Mouse (Mus musculus) heart, postnatal 25 days (tissue): ENCODE measurements at regions not wholly inside any gene's neighbourhood (a gene's known extent, or its start where the extent isn't known, plus 50 kb on each side); places are given as distances from the start of the nearest gene placed in this dataset.
"Not testable (repeated sequence)": the region's sequence is repeated elsewhere in the genome, so short reads cannot be mapped to it uniquely, and the experiment has no call there.

ENCODE experiments used
- DNase-seq: peaks from one replicate; pipeline ENCODE4 v3.0.0; 2022; ENCODE audit warnings: low spot score
- intact Hi-C: fragments of 180-260 bp; cut with DNase I; formaldehyde crosslinking; loops from one replicate; pipeline ENCODE4 v1.15.1; 2025

DNA sequence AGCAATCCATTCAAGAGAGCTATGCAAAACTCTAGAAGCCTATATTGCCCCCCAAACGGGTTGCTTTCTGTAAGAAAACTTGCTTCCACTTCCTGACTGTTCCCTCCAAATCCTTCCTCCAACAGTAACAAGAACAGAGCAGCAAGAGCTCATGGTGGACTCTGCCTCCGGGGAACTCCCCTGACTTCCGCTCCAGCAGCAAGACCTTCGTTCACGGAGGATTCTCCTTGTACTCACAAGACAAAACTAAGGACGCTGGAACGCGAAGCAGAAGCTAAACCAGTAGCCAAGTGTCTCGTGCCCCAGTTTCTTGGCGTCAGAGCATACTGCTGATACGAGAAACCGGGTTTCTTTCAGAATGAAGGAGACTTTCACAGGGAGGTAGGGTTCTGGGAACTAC lies 50.7 kb downstream of the H2al2a start:
- DNase-seq, result no peak
- intact Hi-C loops, result loop anchor here (5.0 kb wide), 1 partner anchor 261 kb away; no protein-coding TSS in a partner anchor

- intact Hi-C loops, result loop anchor here (5.0 kb wide), 1 partner anchor 262 kb away; no protein-coding TSS in a partner anchor
- DNase-seq, result no peak
Observed at GRCm38 (mm10) chr2:17945369-17945915, 51.3 kb downstream of the H2al2a start.

DNA sequence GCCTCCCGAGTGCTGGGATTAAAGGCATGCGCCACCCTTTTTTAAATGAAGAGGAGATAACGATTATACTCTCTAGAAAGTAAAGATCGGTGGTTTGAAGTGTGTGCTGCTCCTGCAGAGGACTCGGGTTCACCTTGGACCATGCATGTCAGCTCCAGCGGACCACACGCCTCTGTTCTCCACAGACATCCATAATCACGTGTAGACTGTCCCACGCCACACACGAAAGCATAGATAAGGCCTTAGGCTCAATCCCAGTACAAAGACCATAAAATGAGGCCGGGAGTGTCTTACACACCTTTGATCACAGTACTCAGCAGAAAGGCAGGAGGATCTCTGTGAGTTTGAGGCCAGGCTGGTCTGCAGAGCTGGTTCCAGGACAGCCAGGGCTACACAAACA lies 53.3 kb downstream of the H2al2a start:
- no peak for DNase-seq
- intact Hi-C loops, result no loop called here

DNA sequence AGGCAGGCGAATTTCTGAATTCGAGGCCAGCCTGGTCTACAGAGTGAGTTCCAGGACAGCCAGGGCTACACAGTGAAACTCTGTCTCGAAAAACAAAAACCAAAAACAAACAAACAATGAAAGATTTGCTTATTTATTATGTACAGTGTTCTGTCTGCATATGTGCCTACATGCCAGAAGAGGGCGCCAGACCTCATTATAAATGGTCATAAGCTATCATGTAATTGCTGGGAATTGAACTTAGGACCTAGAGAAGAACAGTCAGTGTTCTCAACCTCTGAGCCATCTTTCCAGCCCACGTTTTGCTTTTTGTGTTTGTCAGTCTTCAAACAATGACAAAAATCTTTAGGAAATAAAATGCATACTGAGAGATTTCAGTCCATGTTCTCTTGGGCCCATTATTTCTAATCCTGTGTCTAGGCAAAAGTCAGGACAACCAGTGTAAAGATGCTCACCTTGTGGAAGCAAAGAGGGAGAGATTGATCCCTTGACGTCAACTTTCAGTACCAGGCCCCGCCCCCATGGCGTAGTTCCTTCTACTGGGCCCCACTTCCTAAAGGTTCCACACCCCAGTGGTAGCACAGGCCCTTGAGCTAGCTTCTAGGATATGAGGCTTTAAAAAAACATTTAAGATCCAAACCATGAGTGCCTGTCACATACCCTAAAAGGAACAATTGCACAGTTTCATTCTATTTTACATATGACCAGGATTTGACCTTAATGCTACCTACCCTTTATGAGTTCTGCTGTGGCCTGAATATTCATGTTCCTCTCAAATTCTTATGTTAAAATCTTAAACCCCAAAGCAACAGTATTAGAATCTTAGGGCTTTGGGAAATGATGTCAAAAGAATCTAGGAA lies 54.0 kb downstream of the H2al2a start:
- no peak for DNase-seq
- intact Hi-C loops, result no loop called here

DNA sequence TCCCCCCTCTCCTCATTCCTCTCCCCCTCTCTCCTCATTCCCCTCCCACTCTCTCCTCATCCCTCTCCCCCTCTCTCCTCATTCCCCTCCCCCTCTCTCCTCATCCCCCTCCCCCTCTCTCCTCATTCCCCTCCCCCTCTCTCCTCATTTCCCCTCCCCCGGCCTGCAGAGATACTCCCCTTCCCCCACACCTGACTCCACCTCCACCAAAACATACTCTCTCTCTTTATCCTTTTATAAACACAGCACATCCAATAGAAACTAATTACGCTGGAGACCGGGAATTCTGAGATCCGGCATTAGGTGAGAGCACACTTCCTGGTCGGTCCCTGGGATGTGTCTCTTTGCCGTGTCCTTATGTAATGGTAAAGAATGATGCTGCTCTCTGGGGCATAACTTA lies 54.8 kb downstream of the H2al2a start:
- intact Hi-C loops, result no loop called here
- DNase-seq, result no peak

DNA sequence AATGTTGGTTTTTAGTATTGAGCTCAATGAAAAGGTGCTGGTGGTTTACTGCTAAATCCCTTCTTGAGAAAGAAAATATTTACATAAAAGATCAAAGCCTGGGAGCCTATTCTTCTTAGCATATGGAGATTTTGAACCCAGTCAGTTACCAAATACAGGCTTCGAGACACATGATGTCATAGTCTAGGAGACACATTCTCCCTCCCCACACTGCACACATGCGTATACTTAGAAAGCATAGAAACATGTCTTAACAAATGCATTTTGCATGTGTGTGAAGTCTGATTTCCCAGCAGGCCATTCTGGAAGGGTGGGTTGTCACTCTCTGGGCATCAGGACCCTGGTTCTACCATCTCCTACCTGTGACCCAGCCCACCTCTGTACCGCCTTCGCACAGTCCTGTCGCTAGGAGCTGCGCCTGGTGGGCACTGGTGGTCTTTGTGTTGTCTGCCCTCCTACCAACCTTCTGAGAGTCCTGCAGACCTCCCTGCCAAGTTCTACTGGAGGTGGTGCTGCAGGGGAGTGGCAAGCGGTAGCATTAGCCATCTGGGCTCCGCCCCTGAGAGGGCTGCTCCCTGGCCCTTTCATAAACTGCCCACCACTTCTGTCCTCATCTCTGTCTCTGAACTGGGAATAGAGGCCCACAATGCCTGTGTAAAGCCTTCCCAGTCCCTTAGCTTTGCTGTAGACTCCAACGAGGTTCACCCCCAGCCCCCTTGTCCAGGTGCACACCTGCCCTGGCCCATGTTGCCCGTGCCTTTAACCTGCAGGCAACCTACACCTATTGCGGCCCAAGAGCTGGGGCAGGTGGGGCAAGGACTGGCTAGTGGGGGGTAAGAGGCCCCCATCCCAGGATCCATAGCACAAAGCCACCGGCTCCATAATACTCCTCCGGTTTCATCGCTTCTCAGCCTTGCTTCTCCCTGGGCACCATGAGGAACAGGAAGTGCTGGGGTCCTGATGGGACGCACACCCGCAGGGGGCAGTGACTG lies 56.6 kb downstream of the H2al2a start:
- DNase-seq, intact Hi-C loops: not testable (repeated sequence)

- intact Hi-C loops, result no loop called here
- no peak for DNase-seq
Observed at GRCm38 (mm10) chr2:17939183-17939856, 57.4 kb downstream of the H2al2a start.

DNA sequence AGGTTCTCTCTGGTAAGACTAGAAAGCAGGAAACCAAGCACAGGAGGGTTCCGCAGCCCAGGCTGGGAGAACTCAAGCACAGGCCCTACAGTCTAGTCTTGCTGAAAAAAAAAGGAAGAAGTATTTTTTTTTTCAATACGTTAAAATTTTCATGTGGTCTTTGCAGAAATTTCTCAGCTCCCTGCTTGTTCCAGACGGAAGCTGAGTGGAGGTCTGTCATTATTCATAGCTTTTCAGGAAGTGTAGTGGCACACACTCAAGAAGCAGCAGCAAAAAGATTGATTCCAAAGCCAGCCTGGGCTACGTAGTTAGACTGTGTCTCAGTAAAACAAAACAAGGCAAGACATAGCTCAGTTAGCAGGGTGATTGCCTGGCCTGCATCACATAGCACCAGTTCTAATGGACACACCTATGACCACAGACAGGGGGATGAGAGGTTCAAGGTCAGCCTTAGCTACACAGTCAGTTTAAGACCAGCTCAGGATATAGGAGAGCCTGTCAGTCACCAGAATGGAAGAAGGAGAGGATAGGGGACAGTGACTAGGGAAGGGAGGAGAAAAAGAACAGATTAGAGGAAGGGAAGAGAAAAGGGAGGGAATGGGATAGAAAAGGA lies 60.1 kb downstream of the H2al2a start:
- intact Hi-C loops, result no loop called here
- DNase-seq, result no peak

DNA sequence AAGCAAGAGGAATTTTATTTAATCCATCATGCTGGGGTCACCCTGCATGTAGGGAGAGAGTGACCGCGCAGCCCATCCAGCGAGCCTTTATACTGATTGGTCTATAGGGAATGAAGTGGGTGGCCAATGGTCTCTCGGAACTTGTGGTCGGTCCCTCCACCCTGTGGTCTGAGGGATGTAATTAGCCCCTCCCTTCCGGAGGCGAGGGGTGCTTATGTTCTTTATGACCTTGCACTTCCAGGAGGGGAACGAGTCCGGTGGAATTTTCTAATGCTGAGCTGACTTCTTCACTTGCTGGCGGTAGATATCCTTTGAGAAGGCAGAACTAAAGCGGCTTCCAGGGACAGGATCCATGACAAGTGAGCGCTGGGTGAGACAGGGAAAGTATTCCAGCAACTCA lies 60.8 kb downstream of the H2al2a start:
- intact Hi-C loops, result no loop called here
- DNase-seq, result no peak

GRCm38 (mm10) chr2:17935466-17935865 lies 61.3 kb downstream of the H2al2a start:
- no peak for DNase-seq
- intact Hi-C loops, result no loop called here

DNA sequence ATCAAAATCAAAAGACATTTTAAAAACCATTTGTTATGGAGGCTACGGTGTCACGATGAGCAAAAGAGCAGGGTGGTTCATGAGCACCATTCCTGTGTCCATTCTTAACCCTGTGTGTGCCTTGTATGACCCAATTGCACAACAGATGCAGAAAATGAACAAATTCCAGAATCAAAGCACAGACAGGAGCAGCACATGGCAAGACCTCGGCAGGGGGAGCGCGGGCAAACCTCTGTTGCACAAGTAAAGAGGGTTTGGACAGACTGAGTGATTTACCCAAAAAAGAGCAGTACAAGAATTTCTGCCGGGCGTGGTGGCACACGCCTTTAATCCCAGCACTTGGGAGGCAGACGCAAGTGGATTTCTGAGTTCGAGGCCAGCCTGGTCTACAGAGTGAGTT lies 62.1 kb downstream of the H2al2a start:
- DNase-seq, result no peak

DNA sequence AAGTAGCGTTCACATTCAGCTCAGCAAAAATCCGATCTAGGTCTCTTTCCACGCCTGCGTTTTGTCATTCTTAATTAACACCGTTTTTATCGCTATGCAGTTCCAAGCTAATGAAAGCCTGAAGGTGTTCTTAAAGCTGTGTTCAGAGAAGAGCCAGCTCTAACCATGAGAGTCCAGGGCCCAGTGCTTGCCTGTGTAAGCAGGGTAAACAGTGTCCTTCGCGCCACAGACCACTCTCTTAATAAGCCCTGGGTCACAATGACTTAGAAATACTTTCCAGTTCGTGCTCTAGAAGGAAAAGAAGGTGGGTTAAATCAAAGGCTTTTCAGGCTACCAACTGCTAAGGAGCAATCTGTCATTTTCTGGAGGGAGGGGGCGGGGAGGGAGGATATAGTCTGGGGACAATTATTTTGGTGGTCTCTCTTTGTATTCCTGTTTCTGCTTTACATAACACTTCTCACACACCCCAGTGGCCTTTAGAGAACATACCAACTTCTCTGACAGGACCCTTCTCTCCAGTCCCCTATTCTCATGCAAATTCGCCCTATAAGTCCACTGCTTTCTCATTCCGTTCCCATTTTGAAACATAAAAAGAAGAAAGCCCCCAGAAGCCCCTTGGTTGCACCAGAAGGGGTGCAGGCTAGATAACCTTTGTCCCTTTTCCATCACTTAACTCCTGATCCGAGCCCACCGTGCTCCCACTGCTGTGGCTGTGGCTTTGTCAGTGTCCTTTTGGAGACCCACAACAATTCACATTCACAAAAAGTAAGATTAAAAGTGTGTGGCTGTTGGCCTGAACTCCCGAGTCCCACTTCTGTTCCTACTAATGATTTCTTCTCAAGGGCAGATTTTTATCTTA lies 63.6 kb downstream of the H2al2a start:
- intact Hi-C loops, result no loop called here

More for the DNA sequence above, 62.1 kb downstream of the H2al2a start:
- intact Hi-C loops, result no loop called here

GRCm38 (mm10) chr2:17932426-17932931 lies 64.3 kb downstream of the H2al2a start:
- no peak for DNase-seq
- intact Hi-C loops, result no loop called here

More for the DNA sequence above, 63.6 kb downstream of the H2al2a start:
- DNase-seq, result no peak

DNA sequence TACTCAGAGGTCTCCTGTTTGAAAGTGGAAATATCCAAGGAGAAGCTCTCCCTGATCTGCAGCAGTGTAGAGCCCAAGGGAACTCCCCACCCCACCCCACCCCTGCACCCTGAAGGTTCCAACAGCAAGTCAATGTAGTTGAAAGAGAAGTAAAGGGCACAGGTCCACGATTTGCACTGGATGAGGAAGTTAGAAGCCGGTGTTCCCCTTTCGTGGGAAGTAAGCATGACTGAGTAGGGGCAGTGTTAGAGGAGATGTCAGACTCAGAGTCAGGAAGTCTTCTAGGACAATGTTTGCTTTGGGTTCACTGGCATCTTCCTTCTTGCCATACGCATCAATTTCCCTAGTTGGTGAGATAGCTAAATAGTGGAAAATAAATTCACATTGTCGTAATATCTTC lies 64.9 kb downstream of the H2al2a start:
- DNase-seq, result no peak
- intact Hi-C loops, result no loop called here

DNA sequence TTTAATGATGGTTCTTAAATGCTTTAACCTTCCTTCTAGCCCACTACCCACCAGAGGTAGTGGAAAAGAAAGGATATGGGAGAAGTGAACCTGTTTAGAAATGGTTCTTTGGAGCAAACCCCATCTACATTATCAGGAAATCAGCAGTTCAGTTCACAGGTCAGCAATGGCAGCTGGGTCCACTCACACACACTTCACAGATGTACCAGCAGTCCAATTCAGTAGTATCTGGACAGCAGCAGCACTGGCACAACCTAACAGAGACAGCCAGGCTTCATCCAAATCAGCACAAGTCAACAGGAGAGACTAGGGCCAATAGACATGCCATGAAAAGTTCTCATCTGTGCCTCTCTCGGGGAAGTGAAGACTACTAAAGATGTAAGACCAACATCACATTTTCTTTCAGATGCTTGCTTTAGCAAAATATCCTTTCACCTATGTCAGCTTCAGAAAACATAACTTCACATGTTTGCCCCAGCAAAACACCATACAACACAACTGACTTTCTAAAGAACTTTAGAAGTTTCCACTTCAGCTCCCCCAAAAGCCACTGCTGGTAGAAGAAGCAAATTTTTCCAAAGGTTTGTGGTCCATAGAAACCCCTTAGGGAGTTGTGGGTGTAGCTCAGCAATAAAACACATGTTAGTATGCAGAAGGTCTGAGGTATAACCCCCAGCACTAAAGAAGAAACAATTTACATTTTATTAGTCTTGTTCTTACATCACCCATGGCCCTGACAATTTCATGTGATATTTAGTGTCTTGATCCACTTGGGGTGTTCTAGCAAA lies 77.7 kb downstream of the H2al2a start:
- no peak for DNase-seq

DNA sequence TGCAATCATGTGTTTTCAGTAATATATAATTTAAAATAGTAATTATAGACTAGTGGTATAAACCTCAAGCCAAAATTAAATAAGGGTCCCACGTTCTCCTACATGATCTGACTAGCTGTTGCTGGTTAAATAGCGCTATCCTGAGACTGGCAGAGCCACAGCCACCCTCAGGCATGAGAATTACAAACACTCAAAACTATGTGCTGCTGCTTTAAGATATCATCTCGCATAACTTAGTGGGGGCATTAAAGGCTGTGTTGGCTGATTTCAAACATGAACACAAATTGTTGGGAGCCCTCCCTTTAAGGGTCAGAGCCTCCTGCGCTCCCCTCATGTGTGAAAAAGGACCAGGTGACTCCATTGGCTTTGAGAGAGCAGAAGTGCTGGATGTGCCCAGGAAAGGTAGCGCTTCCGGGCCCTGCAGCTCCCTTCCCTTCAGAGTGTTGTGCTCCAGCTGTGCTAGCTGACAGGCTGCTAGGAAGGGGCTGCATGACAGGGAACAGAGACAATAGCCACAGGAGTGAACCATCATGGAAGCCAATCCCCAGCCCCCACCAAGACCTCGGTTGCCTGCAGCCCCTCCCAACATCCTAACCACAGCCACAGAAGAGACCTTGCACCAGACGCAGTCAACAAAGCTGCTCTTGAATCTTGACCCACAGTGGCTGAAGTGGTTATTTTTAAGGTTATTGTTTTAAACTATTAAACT lies 79.4 kb downstream of the H2al2a start:
- no peak for DNase-seq
- intact Hi-C loops, result no loop called here

More for the DNA sequence above, 77.7 kb downstream of the H2al2a start:
- intact Hi-C loops, result no loop called here

DNA sequence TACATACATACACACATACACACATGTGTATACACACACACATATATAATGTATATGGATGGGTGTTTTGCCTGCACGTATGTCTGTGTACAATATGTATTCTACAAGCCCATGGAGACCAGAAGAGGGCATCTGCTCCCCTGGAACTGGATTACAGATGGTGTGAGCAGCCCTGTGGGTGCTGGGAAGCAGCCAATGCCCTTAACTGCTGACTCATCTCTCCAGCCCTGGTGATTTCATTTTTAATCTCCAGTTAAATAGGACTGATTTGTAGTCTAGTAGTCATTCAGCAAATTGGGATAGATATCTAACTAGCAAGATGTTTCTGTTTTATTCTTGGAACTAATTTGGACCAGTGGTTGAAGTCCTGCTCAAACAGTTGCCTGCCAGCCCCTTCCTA lies 94.1 kb downstream of the H2al2a start:
- intact Hi-C loops, result no loop called here
- DNase-seq, result no peak
